Mouse (Mus musculus) megakaryocyte, embryonic 14.5 days (primary cell): ENCODE measurements at regions not wholly inside any gene's neighbourhood (a gene's known extent, or its start where the extent isn't known, plus 50 kb on each side); places are given as distances from the start of the nearest gene placed in this dataset.

ENCODE experiments used
- FLI1 ChIP-seq: IDR thresholded peaks from 2 replicates; pipeline ENCODE4 v1.6.1; 2012; ENCODE audit warnings: low read length, inconsistent platforms, mixed read lengths
- GATA1 ChIP-seq: IDR thresholded peaks from 3 replicates; pipeline ENCODE4 v1.6.1; 2012; ENCODE audit warnings: mixed read lengths, low read length, inconsistent platforms, borderline replicate concordance

DNA sequence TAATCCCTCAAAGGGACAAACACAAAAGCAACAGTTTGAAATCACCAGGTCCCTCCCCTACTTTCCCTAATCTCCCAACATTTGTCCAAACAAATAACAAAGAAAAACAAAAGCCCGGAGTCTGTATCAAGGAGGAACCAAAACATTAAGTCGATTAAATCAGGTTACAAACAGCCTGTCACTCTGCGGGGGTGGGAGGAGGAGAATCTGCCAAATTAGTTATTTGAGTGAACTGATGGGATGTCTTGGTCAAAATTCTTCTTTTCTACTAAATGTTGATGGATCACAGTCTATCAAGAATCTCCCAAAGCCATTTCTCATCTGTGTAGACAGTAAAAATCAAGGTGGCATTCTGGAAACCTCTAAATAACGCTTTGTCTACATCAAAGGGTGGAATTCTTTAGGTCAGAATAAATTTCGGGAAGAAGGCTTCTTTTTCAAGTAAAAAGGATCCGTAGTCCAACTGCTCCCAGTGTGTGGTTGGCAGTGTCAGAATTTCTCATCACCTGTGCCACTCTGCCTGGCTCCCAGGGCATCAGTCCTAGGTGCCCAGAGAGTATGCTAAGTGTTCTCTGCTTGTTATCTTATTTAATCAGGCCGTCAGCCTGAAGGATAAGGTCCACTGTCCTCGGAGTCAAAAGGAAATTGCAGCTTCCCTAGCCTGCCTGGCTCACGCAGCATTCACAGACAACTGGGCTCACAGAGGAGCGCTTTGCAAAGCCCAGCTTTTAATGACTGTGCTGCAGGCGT lies 216.1 kb downstream of the Gm19935 start:
- TF ChIP-seq FLI1 (no peak), GATA1 (no peak)
